Mouse (Mus musculus): ENCODE data around the gene Dusp19.
A peak's percentile ranks its signal among the peaks of the same experiment; 100 is the strongest.

The Dusp19 gene

GRCm38 (mm10) chr2:80638364-80639241 is 21.8 kb downstream of the Dusp19 start:
- DNase-seq (ENCODE audit: low spot score in 2 of 2) = peak; percentile 94 to 95

GRCm38 (mm10) chr2:80639398-80639797 is 22.6 kb downstream of the Dusp19 start:
- no peak for DNase-seq (ENCODE audit: low spot score in 2 of 2)

- DNase-seq (ENCODE audit: low spot score in 2 of 2) = no peak
Measured at GRCm38 (mm10) chr2:80639864-80640263, 23.0 kb downstream of the Dusp19 start.

- no peak for DNase-seq (ENCODE audit: low spot score in 2 of 2)
Measured at GRCm38 (mm10) chr2:80661414-80661813, 44.6 kb downstream of the Dusp19 start.

GRCm38 (mm10) chr2:80662682-80663081 is 45.8 kb downstream of the Dusp19 start:
- DNase-seq (ENCODE audit: low spot score in 2 of 2) = no peak

GRCm38 (mm10) chr2:80667396-80667964 is 50.6 kb downstream of the Dusp19 start:
- peak; percentile 57 to 67 for DNase-seq (ENCODE audit: low spot score in 2 of 2)

- DNase-seq (ENCODE audit: low spot score in 2 of 2) = peak; percentile 40 to 46
Measured at GRCm38 (mm10) chr2:80669868-80670666, 53.2 kb downstream of the Dusp19 start.

- no peak for DNase-seq (ENCODE audit: low spot score in 2 of 2)
Measured at GRCm38 (mm10) chr2:80678803-80679202, 62.0 kb downstream of the Dusp19 start.

Data from right cerebral cortex, postnatal 10 days (tissue).